Mouse (Mus musculus) adrenal gland, postnatal 14 days (tissue): ENCODE data around the gene Pikfyve. TPM values are rescaled to one million over a fixed set of nuclear protein-coding genes. Genes with fewer than 3 reads are reported as not detected.

Source experiments
- DNase-seq: peaks from one replicate; pipeline ENCODE4 v3.0.0; 2021; ENCODE audit warnings: mixed read lengths
- total RNA-seq: library from RNA; stranded (reverse); gene quantifications from 2 replicates; pipeline ENCODE4 v1.2.3, GENCODE M21; 2021

Pikfyve gene
- total RNA-seq, 1 experiment from 2014 or later, result 27.9 TPM

- no peak for DNase-seq
Measured at GRCm38 (mm10) chr1:65314054-65315021, 127.9 kb downstream of the Pikfyve start.

GRCm38 (mm10) chr1:65315022-65315407 is 128.5 kb downstream of the Pikfyve start:
- DNase-seq, result no peak

Other genes with a start within 250 kb of the Pikfyve start
- 19.2 and 20.4 TPM in 2 replicates for gene Plekhm3, start 229.9 kb upstream of the Pikfyve start, total RNA-seq
- gene Akr1cl, start 153.9 kb upstream of the Pikfyve start, total RNA-seq, result 426 and 514 TPM in 2 replicates
- not detected in 2 replicates for gene Cryge, start 135.5 kb upstream of the Pikfyve start, total RNA-seq
- not detected in 2 replicates for gene Crygd, start 123.2 kb upstream of the Pikfyve start, total RNA-seq
- not detected in 2 replicates for gene Crygc, start 113.0 kb upstream of the Pikfyve start, total RNA-seq
- not detected in 2 replicates for gene Crygb, start 104.4 kb upstream of the Pikfyve start, total RNA-seq
- not detected in 2 replicates for gene Cryga, start 83.3 kb upstream of the Pikfyve start, total RNA-seq
- not detected in 2 replicates for gene Gm28845, start 67.1 kb upstream of the Pikfyve start, total RNA-seq
- not detected in 2 replicates for gene D630023F18Rik, start 63.5 kb upstream of the Pikfyve start, total RNA-seq
- gene Idh1, start 183 bp upstream of the Pikfyve start, total RNA-seq, result 345 and 387 TPM in 2 replicates
- gene Pth2r, start 95.4 kb downstream of the Pikfyve start, total RNA-seq, result not detected in 2 replicates